Mouse (Mus musculus) cerebellum, adult (tissue): ENCODE data around the gene Sympk.
A peak's percentile ranks its signal among the peaks of the same experiment; 100 is the strongest.

ENCODE experiments used
- ATAC-seq: cut with Nextera tagmentation; 2 replicates; pipeline ENCODE4 v1.9.2; 2017; ENCODE audit warnings: mild to moderate bottlenecking, moderate library complexity, mixed read lengths; ENCODE audit not compliant: insufficient number of reproducible peaks, low FRiP score, low TSS enrichment

Sympk gene

GRCm38 (mm10) chr7:19080451-19080950, 56.3 kb downstream of the Sympk start:
- no peak for ATAC-seq

- no peak for ATAC-seq
Observed at GRCm38 (mm10) chr7:19082171-19082570, 58.0 kb downstream of the Sympk start.

GRCm38 (mm10) chr7:19083096-19083495, 58.9 kb downstream of the Sympk start:
- ATAC-seq, result no peak

GRCm38 (mm10) chr7:19083701-19084100, 59.5 kb downstream of the Sympk start, which contains the start of gene Dmpk:
TSS of gene Dmpk (plus strand) at chr7:19083849.
- ATAC-seq, result no peak

- ATAC-seq, result no peak
Observed at GRCm38 (mm10) chr7:19084277-19084771, 60.1 kb downstream of the Sympk start.

- ATAC-seq, result no peak
Observed at GRCm38 (mm10) chr7:19084921-19085473, 60.8 kb downstream of the Sympk start.

GRCm38 (mm10) chr7:19085495-19085894, 61.3 kb downstream of the Sympk start:
- ATAC-seq, result no peak

- no peak for ATAC-seq
Observed at GRCm38 (mm10) chr7:19086042-19086441, 61.9 kb downstream of the Sympk start.

- no peak for ATAC-seq
Observed at GRCm38 (mm10) chr7:19086760-19087159, 62.6 kb downstream of the Sympk start.

- ATAC-seq, result no peak
Observed at GRCm38 (mm10) chr7:19088813-19089212, 64.6 kb downstream of the Sympk start.

- ATAC-seq, result no peak
Observed at GRCm38 (mm10) chr7:19091913-19092312, 67.7 kb downstream of the Sympk start.

GRCm38 (mm10) chr7:19092381-19093173, 68.4 kb downstream of the Sympk start:
- ATAC-seq, result no peak

- ATAC-seq, result 0 out of 2 replicates have a peak, but pooled peaks have one; percentile 49
Observed at GRCm38 (mm10) chr7:19093174-19093521, 69.0 kb downstream of the Sympk start.

- ATAC-seq, result no peak
Observed at GRCm38 (mm10) chr7:19093537-19094385, 69.6 kb downstream of the Sympk start.

GRCm38 (mm10) chr7:19094471-19094825, 70.3 kb downstream of the Sympk start, which contains the start of gene Six5:
TSS of gene Six5 (plus strand) at chr7:19094594.
- ATAC-seq, result no peak

- no peak for ATAC-seq
Observed at GRCm38 (mm10) chr7:19094826-19095750, 70.9 kb downstream of the Sympk start.

- no peak for ATAC-seq
Observed at GRCm38 (mm10) chr7:19095751-19096110, 71.6 kb downstream of the Sympk start.

- no peak for ATAC-seq
Observed at GRCm38 (mm10) chr7:19096421-19096976, 72.3 kb downstream of the Sympk start.

GRCm38 (mm10) chr7:19097217-19097616, 73.0 kb downstream of the Sympk start:
- ATAC-seq, result no peak
